Mouse (Mus musculus) olfactory bulb, adult 2 months (tissue): ENCODE results near the gene Dtx1.

Experiments used
- CTCF ChIP-seq: fragments of 200-500 bp; IDR thresholded peaks from 2 replicates; pipeline ENCODE4 v1.5.1; 2012; ENCODE audit warnings: low read depth, mild to moderate bottlenecking, low read length, moderate library complexity; ENCODE audit not compliant: insufficient read depth
- POLR2A ChIP-seq: fragments of 200-500 bp; IDR thresholded peaks from 2 replicates; pipeline ENCODE4 v1.6.1; 2012; ENCODE audit warnings: mild to moderate bottlenecking, low read depth, low read length, moderate library complexity; ENCODE audit not compliant: insufficient read depth

- TF ChIP-seq CTCF (no peak), POLR2A (no peak)
Observed at GRCm38 (mm10) chr5:120682982-120683771, 28.6 kb downstream of the Dtx1 start.
